Mouse (Mus musculus) erythroblast, embryonic 14.5 days (primary cell): Measurements from ENCODE around the gene Zfp277.

Source experiments
- GATA1 ChIP-seq: IDR thresholded peaks from 2 replicates; pipeline ENCODE4 v1.6.1; 2012; ENCODE audit warnings: low read length, inconsistent platforms, mixed read lengths
- TAL1 ChIP-seq: IDR thresholded peaks from 3 replicates; pipeline ENCODE4 v1.6.1; 2012; ENCODE audit warnings: low read length, inconsistent platforms, mixed read lengths

- no peak for TF ChIP-seq GATA1
- TF ChIP-seq TAL1, result no peak
These were observed 14.1 kb upstream of the Zfp277 start for GRCm38 (mm10) chr12:40459673-40460265.
